Mouse (Mus musculus) CH12.LX (cell line): Measurements from ENCODE around the gene Fry. TPM values are rescaled to one million over a fixed set of nuclear protein-coding genes. Genes with fewer than 3 reads are reported as not detected.
A peak's percentile ranks its signal among the peaks of the same experiment; 100 is the strongest.

ENCODE experiments used
- DNase-seq: peaks from one replicate; pipeline ENCODE4 v3.0.0-alpha.2; 2013; ENCODE audit errors: extremely low read depth
- H3K27ac ChIP-seq: 2 replicates; pipeline ENCODE4 v1.5.1; 2012; ENCODE audit warnings: low read depth, mild to moderate bottlenecking, control low read depth, moderate library complexity; ENCODE audit not compliant: insufficient read depth
- H3K27me3 ChIP-seq: replicated peaks from 2 replicates; pipeline ENCODE3; 2012; ENCODE audit warnings: inconsistent platforms
- H3K36me3 ChIP-seq, 2 experiments: replicated peaks in 1 of 2; 2 replicates each; pipeline versions ENCODE3 to v1.6.1; 2012; ENCODE audit warnings: inconsistent platforms in 1 of 2, low read length in 1 of 2, mild to moderate bottlenecking in 1 of 2, mixed read lengths in 1 of 2, moderate library complexity in 1 of 2; ENCODE audit not compliant: control insufficient read depth in 1 of 2, insufficient read depth in 1 of 2
- H3K4me1 ChIP-seq, 2 experiments: 2 replicates each; pipeline ENCODE4 v1.6.1; 2012; ENCODE audit warnings: inconsistent platforms in 1 of 2, moderate library complexity in 1 of 2; ENCODE audit not compliant: insufficient read depth in 2 of 2, control insufficient read depth in 1 of 2
- H3K4me2 ChIP-seq: 2 replicates; pipeline ENCODE4 v1.6.1; 2012; ENCODE audit warnings: low read depth, mild to moderate bottlenecking, control low read depth; ENCODE audit not compliant: poor library complexity, insufficient read depth, severe bottlenecking
- H3K4me3 ChIP-seq, 3 experiments: fragments of 150-350 bp in 1 of 3; sonication (generic) in 1 of 3; replicated peaks in 1 of 3; 2 replicates each; pipeline versions ENCODE3 to v1.5.1; 2011 to 2012; ENCODE audit warnings: low read depth in 2 of 3, low read length in 2 of 3, mild to moderate bottlenecking in 2 of 3, moderate library complexity in 2 of 3, control low read depth in 1 of 3, improper control_type of control experiment in 1 of 3, inconsistent platforms in 1 of 3, mixed read lengths in 1 of 3; ENCODE audit not compliant: poor library complexity in 1 of 3
- H3K79me2 ChIP-seq: replicated peaks from 2 replicates; pipeline ENCODE4 v1.6.1; 2012; ENCODE audit warnings: mild to moderate bottlenecking, moderate library complexity; ENCODE audit not compliant: control insufficient read depth, poor library complexity, insufficient read depth, severe bottlenecking; ENCODE audit errors: extremely low read depth
- H3K9ac ChIP-seq: 2 replicates; pipeline ENCODE4 v1.6.1; 2012; ENCODE audit warnings: low read depth, mild to moderate bottlenecking, control low read depth, moderate library complexity; ENCODE audit not compliant: insufficient read depth
- H3K9me3 ChIP-seq: replicated peaks from 2 replicates; pipeline ENCODE3; 2012; ENCODE audit warnings: low read length, inconsistent platforms, mixed read lengths
- CTCF ChIP-seq, 2 experiments: IDR thresholded peaks in 1 of 2; conservative IDR thresholded peaks in 1 of 2; 2 replicates each; pipeline ENCODE4 v1.5.1; 2011 to 2012; ENCODE audit warnings: low read depth in 2 of 2, low read length in 2 of 2, improper control_type of control experiment in 1 of 2, inconsistent platforms in 1 of 2, mild to moderate bottlenecking in 1 of 2, moderate library complexity in 1 of 2
- E2F4 ChIP-seq: IDR thresholded peaks from 2 replicates; pipeline ENCODE4 v1.6.1; 2011; ENCODE audit warnings: low read depth, low read length, improper control_type of control experiment; ENCODE audit not compliant: insufficient replicate concordance
- ELF1 ChIP-seq: IDR thresholded peaks from 2 replicates; pipeline ENCODE4 v1.6.1; 2014; ENCODE audit warnings: low read depth, mild to moderate bottlenecking, inconsistent platforms, low read length, improper control_type of control experiment
- EP300 ChIP-seq: IDR thresholded peaks from 2 replicates; pipeline ENCODE4 v1.6.1; 2011; ENCODE audit warnings: low read length, improper control_type of control experiment
- GABPA ChIP-seq: IDR thresholded peaks from 2 replicates; pipeline ENCODE4 v1.6.1; 2012; ENCODE audit warnings: low read depth, low read length, improper control_type of control experiment, inconsistent platforms; ENCODE audit not compliant: insufficient replicate concordance
- KAT2A ChIP-seq: IDR thresholded peaks from 2 replicates; pipeline ENCODE4 v1.6.1; 2012; ENCODE audit warnings: low read length, improper control_type of control experiment, inconsistent platforms; ENCODE audit not compliant: insufficient replicate concordance
- MAFK ChIP-seq: IDR thresholded peaks from 2 replicates; pipeline ENCODE4 v1.6.1; 2011; ENCODE audit warnings: low read length, improper control_type of control experiment; ENCODE audit not compliant: insufficient replicate concordance
- MAX ChIP-seq: IDR thresholded peaks from 2 replicates; pipeline ENCODE4 v1.6.1; 2011; ENCODE audit warnings: low read length, improper control_type of control experiment
- MAZ ChIP-seq: IDR thresholded peaks from 2 replicates; pipeline ENCODE4 v1.6.1; 2012; ENCODE audit warnings: low read depth, mild to moderate bottlenecking, inconsistent platforms, low read length, improper control_type of control experiment, moderate library complexity
- MEF2A ChIP-seq: IDR thresholded peaks from 2 replicates; pipeline ENCODE4 v1.6.1; 2014; ENCODE audit warnings: low read depth, mild to moderate bottlenecking, inconsistent platforms, low read length, improper control_type of control experiment, borderline replicate concordance
- MXI1 ChIP-seq: IDR thresholded peaks from 2 replicates; pipeline ENCODE4 v1.6.1; 2011; ENCODE audit warnings: mild to moderate bottlenecking, low read depth, low read length, improper control_type of control experiment
- MYC ChIP-seq: IDR thresholded peaks from 2 replicates; pipeline ENCODE4 v1.6.1; 2011; ENCODE audit warnings: low read depth, mild to moderate bottlenecking, improper control_type of control experiment, low read length
- NRF1 ChIP-seq: IDR thresholded peaks from 2 replicates; pipeline ENCODE4 v1.6.1; 2014; ENCODE audit warnings: low read depth, mild to moderate bottlenecking, inconsistent platforms, low read length, improper control_type of control experiment, moderate library complexity
- PAX5 ChIP-seq: IDR thresholded peaks from 2 replicates; pipeline ENCODE4 v1.6.1; 2012; ENCODE audit warnings: low read length, inconsistent platforms, mixed read lengths
- RAD21 ChIP-seq: IDR thresholded peaks from 2 replicates; pipeline ENCODE4 v1.6.1; 2011; ENCODE audit warnings: low read depth, mild to moderate bottlenecking, low read length, improper control_type of control experiment, moderate library complexity
- TBP ChIP-seq: conservative IDR thresholded peaks from 2 replicates; pipeline ENCODE4 v1.6.1; 2011; ENCODE audit warnings: low read depth, low read length, improper control_type of control experiment
- TCF12 ChIP-seq: IDR thresholded peaks from 2 replicates; pipeline ENCODE4 v1.6.1; 2014; ENCODE audit warnings: low read depth, mild to moderate bottlenecking, inconsistent platforms, low read length, improper control_type of control experiment
- UBTF ChIP-seq: IDR thresholded peaks from 2 replicates; pipeline ENCODE4 v1.6.1; 2012; ENCODE audit warnings: low read depth, mild to moderate bottlenecking, inconsistent platforms, low read length, improper control_type of control experiment, moderate library complexity
- dilution Hi-C: fragments of 300-500 bp; cut with MboI; formaldehyde crosslinking; loops from 2 replicates; pipeline ENCODE4 v1.14.3; 2020; ENCODE audit warnings: low sequenced_read_pairs; ENCODE audit not compliant: extremely low pct_unique_long_range_greater_than_20kb, extremely low pct_ligation_motif_present
- in situ Hi-C: fragments of 300-500 bp; cut with MboI; formaldehyde crosslinking; loops from 3 replicates; pipeline ENCODE4 v1.14.3; 2019; ENCODE audit warnings: low sequenced_read_pairs, low pct_ligation_motif_present, low pct_unique_long_range_greater_than_20kb, mixed read lengths
- polyA plus RNA-seq: library from polyadenylated mRNA; unstranded; fragments of >175 nt; gene quantifications from 2 replicates; pipeline ENCODE4 v1.2.1, GENCODE M21; 2012; ENCODE audit warnings: low read depth; ENCODE audit not compliant: insufficient read length
- total RNA-seq, 2 experiments: library from RNA; depleted of rRNA; stranded (reverse); fragments of 300-350 nt in 1 of 2; fragments of >200 nt in 1 of 2; gene quantifications; 2 replicates each; pipeline ENCODE4 v1.2.3; 2012 to 2014

The Fry gene
- total and polyA plus RNA-seq, 3 experiments = 0.34 to 0.80 (median 0.34) TPM

GRCm38 (mm10) chr5:150246737-150247136 lies 128.3 kb downstream of the Fry start:
- dilution Hi-C loops = no loop called here
- peaks cover 43% of the 10 kb centered on the region for H3K9me3 ChIP-seq
- no peak for DNase-seq

GRCm38 (mm10) chr5:150257764-150258163 lies 139.3 kb downstream of the Fry start:
- DNase-seq = no peak
- H3K4me3 ChIP-seq = no peak overlapping the region
- no peak for TF ChIP-seq MEF2A
- no peak for TF ChIP-seq NRF1
- TF ChIP-seq MAZ = no peak
- 0 out of 4 replicates have a peak, but pooled peaks of 1 of the 2 experiments have one; percentile 8 for TF ChIP-seq CTCF (conservative IDR thresholded peaks at IDR 0.05 in 1 of 2, IDR thresholded peaks at IDR 0.05 in 1 of 2; ENCODE audit: low read depth in 2 of 2, low read length in 2 of 2)
- in situ Hi-C loops (no loop called here), dilution Hi-C loops (no loop called here)
- no peak overlapping the region for H3K9ac ChIP-seq
- peaks cover 43% of the 10 kb centered on the region for H3K9me3 ChIP-seq
- H3K27me3 ChIP-seq = no peaks in the 10 kb centered on the region
- H3K4me2 ChIP-seq = no peak overlapping the region
- no peak overlapping the region for H3K27ac ChIP-seq
- no peaks in the 10 kb centered on the region for H3K36me3 ChIP-seq
- H3K4me1 ChIP-seq = no peaks in the 10 kb centered on the region
- no peaks in the 10 kb centered on the region for H3K79me2 ChIP-seq

More at GRCm38 (mm10) chr5:150246737-150247136, 128.3 kb downstream of the Fry start:
- no peak overlapping the region for H3K27ac ChIP-seq
- no peak for TF ChIP-seq E2F4
- 0 out of 4 replicates have a peak, but pooled peaks of 1 of the 2 experiments have one; percentile 13 for TF ChIP-seq CTCF (conservative IDR thresholded peaks at IDR 0.05 in 1 of 2, IDR thresholded peaks at IDR 0.05 in 1 of 2; ENCODE audit: low read depth in 2 of 2, low read length in 2 of 2)
- TF ChIP-seq, all 38 proteins: peak for 1
- Histone ChIP-seq H3K27me3 (no peaks in the 10 kb centered on the region), H3K4me1 (no peaks in the 10 kb centered on the region), H3K4me2 (no peak overlapping the region), H3K9ac (no peak overlapping the region), H3K4me3 (no peak overlapping the region), H3K79me2 (no peaks in the 10 kb centered on the region), H3K36me3 (no peaks in the 10 kb centered on the region)
- in situ Hi-C loops = no loop called here

DNA sequence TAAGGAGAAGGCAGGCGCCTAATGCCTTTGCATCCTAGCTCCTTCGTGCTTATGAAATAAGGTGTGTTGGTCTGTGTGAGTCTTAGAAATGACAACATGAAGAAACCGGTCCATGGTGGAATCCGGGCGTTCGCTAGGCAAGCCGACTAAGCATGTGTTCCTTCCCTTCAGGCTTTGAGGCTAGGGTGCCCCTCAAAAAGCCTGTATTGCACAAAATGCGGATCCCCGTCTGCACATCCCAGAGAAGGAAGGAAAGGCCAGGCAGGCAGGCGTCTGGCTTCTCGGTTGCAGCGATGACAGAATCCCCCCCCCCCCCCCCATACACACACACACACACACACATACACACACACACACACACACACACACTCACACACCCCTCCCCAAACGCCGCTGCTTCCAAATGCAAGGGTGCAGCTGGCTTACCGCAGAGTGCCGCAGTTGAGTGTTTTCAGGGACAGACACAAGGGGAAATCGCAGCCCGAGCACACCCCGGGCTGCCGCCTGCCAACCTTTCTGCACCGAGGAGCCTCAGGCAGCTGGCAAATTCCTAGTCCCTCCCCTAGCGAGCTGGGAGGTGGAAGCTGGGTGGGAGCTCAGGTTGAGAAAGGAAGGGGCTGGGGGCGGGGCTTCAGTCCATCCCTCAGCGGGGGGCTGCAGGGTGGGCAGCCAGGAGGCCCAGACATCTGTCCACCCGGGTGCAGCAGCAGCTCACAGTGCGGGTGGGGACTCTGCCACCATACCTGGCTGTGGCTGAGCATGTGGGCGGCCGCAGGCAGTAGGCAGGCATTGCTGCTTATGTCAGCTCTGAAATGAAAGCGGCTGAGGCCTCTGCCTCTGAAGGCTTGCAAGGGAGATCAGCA lies 141.0 kb downstream of the Fry start:
- dilution Hi-C loops = no loop called here
- H3K9me3 ChIP-seq = peaks cover 41% of the 10 kb centered on the region
- no peak for TF ChIP-seq KAT2A
- TF ChIP-seq PAX5 = no peak
- TF ChIP-seq RAD21 = no peak
- TF ChIP-seq ELF1 = no peak
- TF ChIP-seq MXI1 = no peak
- TF ChIP-seq GABPA = no peak
- no peak for TF ChIP-seq MYC
- TF ChIP-seq MAX = no peak
- no peak for TF ChIP-seq MAFK
- no peak for TF ChIP-seq TCF12
- no peak for TF ChIP-seq UBTF
- TF ChIP-seq TBP = no peak
- TF ChIP-seq EP300 = no peak
- TF ChIP-seq E2F4 = no peak
- H3K36me3 ChIP-seq = no peaks in the 10 kb centered on the region
- H3K4me3 ChIP-seq = no peak overlapping the region
- H3K27me3 ChIP-seq = no peaks in the 10 kb centered on the region
- DNase-seq = no peak
- no peak overlapping the region for H3K9ac ChIP-seq
- no peaks in the 10 kb centered on the region for H3K79me2 ChIP-seq
- H3K4me1 ChIP-seq = no peaks in the 10 kb centered on the region
- in situ Hi-C loops = no loop called here
- no peak overlapping the region for H3K27ac ChIP-seq
- no peak overlapping the region for H3K4me2 ChIP-seq
